Mouse (Mus musculus) layer of hippocampus, adult 11-12 months (tissue): ENCODE data around the gene Lrrc41.
A peak's percentile ranks its signal among the peaks of the same experiment; 100 is the strongest.

Source experiments
- DNase-seq: peaks from one replicate; pipeline ENCODE4 v3.0.0; 2022; ENCODE audit warnings: low spot score

The Lrrc41 gene

DNA sequence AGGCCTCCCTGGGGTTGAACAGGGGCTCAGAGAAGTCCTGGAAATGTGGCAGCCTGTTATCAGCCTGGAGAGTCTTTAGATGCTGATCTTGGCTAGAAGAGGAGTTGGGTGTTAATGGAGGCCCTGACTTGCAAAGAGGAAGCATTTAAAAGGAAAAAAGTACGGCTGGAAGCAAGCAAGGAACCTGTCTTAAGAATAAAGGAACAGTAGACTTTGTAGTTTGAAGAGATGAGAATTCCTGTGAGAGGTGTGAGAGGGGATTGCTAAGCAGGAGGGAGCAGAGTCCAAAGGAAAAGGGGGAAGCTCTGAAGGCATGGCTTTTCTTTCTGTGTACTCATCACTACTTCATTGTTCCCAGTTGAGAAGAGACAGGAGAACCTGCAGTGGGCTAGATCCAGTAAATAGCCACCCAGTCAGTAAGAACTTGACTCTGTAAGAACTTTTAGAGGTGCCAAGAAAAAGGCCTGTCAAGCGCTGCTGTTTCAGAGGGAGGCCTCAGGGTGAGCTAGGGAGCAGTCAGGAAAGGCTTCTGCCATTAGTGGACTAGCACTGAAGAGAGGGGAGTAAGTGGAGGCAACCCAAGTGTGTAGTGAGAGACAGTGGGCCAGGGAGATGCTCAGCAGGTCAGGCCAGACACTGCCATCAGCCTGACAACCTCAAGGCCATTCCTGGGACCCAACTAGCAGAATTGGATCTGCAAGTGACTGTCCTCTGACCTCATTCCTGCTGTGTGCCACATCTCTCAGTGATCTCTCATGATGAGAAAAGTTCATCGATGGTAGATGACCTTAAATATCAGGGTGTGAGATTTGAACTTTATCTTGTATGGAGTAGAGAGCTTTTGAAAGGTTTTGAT lies 2.4 kb downstream of the Lrrc41 start:
- DNase-seq, result no peak

DNA sequence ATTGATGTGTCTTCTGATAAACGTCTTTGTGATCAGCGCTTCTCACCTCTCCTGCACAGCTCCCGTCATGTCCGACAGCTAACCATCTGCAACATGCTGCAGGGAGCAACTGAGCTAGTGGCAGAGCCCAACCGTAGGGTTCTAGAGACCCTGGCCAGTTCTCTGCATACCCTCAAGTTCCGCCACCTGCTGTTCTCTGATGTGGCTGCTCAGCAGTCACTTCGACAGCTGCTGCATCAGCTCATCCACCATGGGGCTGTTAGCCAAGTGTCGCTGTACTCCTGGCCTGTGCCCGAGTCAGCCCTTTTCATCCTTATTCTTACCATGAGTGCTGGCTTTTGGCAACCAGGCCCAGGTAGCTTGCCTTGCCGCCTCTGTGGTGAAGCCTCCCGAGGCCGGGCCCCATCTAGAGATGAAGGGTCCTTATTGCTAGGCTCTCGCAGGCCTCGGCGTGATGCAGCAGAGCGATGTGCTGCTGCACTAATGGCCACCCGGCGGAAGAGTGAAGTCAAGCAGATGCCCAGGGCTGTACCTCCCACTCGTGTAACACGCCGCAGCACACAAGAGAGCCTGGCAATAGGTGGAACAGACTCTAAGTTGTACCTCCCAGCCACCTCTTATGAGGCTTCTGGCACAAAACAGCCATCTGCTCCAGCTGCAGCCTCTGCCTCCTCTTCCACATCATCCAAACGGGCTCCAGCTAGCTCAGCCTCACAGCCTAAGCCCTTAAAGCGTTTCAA lies 13.6 kb downstream of the Lrrc41 start:
- no peak for DNase-seq

DNA sequence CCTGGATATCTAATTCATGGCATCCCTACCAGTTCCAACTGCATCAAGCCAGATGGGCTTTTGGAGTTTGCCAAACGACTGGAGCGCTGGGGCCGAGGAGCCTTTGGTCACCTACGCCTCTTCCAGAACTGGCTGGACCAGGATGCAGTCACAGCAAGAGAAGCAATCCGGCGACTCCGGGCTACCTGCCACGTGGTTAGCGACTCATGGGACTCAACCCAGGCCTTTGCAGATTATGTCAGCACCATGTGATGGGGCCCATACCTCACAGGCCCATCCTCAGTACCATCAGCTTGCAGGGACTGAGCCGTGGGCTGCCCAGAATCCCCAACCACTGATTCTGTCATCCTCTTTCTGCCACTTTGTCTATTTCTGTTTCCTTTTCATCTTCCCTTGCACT lies 21.2 kb downstream of the Lrrc41 start:
- no peak for DNase-seq

DNA sequence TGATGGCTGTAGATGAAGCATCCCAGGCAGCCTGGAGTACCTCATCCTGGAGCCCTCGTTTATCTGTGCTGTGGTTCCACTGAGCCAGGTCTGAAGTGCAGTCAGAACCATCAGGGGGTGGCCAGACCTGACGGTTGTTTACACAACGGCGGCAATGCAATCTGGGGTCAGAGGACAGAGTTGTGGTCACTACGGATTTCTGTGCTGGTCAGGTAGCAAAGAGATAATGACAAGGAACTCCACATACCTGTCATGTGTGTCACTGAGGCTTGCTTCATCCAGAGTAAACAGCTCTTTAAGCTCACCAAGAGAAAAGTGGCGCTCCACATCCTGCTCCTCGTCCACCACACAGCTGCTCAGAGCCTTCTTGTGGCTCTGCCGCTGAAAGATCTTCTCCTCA lies 22.1 kb downstream of the Lrrc41 start:
- DNase-seq, result no peak

DNA sequence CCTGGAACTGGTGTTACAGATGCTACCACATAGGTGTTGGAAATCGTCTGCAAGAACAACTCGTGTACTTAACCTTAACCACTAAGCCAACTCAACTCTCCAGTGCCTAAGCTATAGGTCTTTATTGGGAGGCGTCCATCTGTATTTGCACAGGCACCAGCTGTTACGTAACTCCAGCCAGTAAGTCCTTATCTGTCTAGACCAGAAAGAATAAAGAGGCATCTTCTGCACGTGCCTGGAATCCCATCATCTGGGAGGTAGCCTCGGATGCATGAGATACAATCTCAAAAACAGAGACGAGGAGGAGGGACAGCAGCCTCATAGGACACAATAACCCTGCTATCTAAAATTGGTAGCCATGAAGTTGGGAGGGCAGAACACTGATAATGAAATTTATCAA lies 25.9 kb downstream of the Lrrc41 start:
- DNase-seq, result no peak

DNA sequence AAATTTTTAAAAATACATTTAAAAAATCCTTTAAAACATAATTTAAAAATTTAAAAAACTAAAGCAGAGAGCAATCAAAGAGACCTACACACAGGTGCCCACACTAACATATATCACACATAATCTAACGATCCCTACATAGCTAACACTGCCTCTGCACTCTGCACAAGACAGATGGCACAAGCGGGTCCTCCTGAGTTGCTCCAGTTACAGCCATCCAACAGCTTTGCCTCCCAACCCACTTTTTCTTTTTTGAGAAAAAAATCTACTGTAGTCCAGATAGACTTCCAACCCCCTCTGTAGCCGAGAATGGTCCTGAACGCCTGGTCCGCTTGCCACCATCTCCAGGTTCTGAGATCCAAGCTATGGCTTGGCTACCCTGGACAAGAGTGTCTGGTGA lies 30.2 kb downstream of the Lrrc41 start:
- no peak for DNase-seq

DNA sequence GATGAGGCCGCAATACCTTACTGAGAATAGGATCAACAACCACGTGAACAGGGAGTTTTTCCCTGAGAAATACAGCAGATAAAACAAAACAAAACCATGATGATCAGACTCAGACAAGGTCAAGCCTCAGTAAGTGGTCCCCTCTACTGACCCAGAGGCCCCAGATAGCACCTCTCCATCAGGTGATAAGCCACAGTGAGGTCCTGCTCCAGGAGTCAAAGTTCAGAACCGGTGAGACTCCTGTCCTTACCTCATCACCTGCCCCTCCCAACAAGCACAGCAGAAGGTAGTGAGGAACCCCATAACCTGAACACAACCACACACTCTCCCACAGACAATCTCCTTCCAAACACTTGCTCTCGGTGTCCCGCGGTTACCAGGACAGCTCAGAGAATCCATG lies 35.6 kb downstream of the Lrrc41 start:
- no peak for DNase-seq

DNA sequence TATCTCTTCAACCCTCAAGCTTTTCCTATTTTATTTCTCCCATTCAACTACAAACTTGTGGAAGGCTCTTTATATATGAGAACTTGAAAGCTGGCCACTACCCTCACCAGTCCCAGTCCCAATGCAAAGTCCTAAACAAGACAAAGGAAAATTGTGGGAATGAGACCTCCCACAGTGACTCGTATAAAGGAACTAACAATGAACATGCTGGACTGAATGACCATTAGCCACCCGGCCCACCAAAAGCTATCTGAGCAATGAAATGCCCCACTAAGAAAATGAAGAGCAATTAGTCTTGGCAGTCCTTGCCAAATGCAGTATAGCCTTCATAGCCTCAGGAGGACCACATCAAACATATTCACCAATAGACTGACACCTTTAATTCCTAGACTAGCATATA lies 36.4 kb downstream of the Lrrc41 start:
- no peak for DNase-seq

DNA sequence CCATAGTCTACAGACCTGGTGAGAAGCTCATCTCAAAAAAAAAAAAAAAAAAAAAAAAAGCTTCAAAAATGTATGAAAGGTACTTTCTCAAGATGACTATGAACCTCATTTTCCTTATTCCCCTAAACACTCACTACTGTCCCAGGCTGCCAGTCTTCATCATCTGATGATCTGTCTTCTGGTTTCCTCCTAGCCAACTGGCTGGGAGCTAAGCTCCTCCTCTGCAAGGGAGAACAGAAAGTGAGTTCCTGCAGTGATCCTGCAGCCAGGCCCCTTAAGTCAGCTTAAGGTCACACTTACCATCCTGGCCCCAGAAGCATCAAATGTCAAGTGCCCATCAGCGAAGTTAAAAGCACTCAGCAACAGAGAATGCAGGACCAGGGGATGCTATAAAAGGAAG lies 47.7 kb downstream of the Lrrc41 start:
- DNase-seq, result no peak

DNA sequence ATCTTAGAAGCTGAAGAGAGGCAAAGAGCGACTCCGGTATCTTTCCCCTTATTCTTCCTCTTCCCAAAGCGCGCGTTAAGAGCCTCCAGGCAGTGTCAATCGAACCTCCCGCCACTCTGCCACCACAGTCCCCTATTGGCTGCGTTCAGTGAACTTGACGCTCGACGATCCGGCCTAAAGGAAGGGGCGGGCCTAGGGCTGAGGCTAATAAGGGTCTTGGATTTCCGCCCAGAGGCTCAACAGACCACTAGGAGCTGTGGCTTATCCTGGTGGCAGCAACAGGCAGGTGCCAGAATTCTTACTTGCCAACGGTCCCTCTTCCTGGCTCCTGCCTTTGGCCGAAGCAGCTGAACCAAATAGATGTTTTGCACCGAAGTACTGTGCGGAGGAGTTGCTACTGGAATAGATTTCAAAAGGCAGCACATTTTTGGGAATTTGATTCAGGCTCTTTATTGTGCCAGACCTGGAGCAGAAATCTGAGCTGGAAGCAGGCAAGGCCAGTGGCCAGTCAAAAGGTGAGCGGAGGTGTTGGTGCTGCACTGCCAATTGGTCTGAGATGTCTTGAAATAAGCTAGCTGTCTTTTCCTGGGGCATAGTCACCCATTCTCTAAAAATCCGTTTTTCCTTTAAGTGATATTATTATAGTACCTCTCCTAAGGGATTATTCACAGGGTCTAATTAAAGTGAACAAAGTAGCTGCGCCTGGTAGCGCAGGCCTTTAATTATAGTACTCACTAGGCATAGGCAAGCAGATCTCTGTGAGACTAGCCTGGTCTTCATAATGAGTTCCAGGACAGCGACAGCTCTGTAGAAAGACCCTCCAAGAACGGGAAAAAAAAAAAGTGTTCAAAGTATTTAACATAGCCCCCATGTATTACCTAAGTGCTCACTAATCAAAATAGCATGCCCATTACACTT lies 48.8 kb downstream of the Lrrc41 start, which contains the start of the genes Rad54l and Pomgnt1:
Rad54l (minus strand) TSS at position 89 of the 918 bp plus-strand sequence.
Pomgnt1 (plus strand) TSS at position 239 of the 918 bp plus-strand sequence.
- peak; percentile 77 for DNase-seq

DNA sequence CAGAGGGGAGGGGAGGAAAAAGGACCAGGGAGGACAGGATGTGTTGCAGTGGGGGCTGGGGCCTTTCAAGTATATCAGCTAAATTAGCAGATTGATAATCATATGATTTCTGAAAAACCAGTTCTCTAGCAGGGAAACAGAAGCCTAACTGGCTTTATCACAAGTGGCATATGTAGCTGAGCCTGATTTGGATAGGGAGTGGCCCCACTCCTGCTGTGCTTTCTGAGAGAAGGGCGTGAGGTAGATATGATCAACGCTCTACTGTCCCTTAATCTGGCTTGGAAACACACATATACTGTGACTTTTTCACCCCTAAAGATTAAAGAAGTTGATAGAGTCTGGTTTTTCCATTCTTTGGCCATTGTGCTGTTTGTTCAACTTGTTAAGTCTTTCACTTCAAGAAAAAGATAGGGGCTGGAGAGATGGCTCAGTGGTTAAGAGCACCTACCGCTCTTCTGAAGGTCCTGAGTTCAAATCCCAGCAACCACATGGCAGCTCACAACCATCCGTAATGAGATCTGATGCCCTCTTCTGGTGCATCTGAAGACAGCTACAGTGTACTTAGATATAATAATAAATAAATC lies 50.8 kb downstream of the Lrrc41 start:
- no peak for DNase-seq

DNA sequence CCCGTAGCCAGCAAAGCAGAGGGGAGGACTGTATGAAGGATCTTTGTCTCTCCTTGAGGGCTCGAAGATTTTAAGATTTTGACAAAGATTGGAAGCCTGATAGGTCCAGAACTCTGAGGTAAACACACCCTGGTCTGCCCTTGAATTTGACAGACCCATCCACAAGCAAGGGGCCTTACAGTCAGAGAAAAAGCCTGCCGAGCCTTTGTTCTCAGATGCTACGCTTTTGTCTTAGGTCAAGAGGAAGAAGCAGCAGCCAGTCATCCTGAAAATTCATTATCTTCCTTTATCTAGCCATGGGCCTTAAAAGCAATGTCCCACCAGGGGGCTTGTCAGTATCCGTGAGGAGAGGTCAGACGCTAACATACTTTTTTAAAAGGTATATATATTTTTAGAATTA lies 52.9 kb downstream of the Lrrc41 start:
- DNase-seq, result no peak

DNA sequence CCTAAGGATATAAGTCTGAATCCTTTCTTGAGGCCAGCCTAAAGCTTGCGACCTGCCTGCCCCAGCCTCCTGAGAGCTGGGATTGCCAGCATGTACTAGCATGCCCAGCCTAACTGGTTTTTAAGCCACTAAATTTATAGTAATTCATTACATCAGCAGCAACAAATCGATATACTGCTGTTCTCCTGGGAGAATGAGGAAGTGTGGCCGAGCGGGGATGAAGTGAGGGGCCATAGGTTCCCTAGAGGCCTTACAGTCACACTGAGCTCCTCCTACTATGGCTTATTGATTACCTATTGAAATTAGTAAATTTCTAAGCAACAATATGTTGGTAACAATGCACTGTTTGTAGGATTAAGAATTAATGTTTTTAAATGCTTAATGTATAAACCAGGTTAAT lies 58.1 kb downstream of the Lrrc41 start:
- no peak for DNase-seq

DNA sequence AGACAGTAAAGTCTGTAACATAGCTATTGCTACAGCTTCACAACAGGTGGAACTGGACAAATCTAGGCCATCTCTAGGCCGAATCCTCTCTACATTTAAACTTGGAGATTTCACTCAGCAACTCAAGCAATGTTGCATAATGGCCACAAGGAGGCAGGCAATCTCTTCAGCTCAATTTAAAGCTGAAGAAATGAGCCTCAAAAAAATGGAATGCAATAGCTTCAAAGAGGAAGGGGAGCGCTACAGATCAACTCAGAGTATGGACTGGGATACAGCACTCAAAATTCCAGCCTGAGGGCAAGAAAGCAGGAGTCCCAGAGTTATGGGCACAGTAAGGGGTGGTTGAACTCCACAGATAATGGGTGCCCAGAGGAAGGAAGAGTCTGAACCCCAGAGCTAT lies 59.9 kb downstream of the Lrrc41 start:
- no peak for DNase-seq

DNA sequence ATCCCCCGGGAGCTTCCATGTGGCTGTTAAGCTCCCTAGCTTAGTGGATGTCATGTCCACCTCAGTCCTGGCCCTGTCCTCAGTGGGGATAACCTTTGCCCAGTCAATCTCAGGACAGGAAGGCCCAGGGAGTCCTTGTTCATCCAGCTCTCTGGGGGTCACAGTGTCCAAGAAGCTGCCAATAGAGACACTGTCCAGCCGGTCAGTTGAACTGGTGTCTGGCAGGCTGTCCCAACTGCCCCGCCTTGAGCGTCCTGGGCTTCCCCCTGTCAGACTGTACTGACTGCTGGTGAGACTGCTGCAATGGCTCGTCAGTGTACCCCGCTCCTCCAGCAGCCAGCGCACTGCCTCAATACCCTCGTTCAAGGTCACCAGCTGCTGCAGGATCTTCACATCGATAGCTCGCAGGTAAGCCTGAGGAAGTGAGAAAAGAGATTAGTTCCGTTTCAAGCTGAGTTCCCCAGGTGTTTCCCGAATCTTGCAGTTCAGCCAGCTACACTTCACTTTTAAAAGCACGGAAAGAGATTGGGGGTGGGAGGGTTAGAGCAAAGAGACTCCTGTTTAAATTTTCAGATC lies 62.4 kb downstream of the Lrrc41 start:
- DNase-seq, result no peak

DNA sequence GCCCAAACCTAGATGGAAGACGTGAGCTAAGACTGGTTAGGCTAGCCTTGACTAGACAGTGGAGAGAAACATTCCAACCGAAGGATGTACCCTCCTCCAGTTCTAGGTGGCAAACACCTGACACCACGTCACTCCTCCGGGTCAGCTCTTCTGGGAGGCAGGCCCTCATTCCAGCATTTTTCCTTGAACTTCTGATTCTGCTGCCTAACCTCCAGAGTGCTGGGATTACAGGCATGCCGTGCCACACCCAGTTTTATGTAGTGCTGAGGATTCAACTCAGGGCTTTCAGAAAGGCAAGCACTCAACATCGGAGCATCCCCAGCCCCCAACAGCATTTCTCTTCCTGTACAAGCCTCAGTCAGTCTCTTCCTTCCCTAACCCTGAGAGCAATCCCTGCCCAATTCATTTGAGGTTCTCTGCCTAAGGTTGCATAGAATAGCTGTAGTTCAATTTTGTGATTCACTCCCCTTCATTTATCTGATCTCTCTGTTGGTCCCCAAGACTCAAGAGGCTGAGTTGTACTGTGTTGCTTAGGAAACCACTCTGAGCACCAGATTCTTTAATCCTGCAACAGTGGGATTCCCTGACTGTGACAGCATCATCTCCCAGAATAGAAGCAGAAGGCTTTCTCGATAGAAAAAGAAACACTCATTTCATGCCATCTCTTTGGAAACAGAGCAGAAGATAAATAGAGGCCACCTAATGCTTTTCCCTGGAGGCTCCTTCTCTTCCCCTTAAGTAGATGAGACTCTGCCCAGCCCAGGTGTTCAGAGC lies 65.9 kb downstream of the Lrrc41 start:
- DNase-seq, result no peak

DNA sequence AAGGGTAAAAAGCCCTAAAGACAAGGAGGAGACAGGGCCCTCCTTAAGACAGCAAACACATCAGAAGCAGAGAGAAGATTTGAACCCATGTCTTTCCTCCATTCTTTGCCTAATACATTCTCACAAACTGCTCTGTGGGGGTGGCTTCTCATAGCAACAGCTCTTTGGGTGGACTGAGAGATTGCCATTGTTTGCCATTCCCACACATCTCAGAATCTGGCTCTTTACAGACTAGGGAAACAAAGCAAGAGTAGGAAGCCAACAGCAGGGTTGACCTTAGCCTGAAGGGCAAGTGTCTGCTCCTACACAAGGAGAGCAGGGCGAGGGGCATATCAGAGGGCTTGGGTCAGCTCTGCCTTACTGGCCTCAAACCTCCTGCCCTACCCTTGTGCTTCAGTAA lies 66.7 kb downstream of the Lrrc41 start:
- DNase-seq, result no peak

DNA sequence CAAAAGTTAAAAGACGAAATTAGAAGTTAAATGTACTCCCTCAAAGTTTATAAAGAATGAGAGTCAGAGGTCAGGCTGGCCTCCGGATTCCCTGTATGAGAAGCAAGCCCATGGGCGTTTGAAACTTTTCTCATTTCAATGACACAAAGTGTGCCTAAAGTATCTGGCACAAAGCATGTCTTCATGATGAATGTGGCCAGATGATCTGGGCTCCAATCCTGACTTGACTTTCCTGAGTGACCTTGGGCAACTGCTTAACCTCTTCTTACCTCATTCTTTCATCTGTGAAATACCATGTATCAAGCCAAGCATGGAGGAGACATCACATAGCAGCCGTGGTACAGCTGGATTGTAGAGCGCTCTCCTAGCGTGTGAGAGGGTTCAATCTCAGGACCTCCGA lies 67.2 kb downstream of the Lrrc41 start:
- DNase-seq, result no peak

DNA sequence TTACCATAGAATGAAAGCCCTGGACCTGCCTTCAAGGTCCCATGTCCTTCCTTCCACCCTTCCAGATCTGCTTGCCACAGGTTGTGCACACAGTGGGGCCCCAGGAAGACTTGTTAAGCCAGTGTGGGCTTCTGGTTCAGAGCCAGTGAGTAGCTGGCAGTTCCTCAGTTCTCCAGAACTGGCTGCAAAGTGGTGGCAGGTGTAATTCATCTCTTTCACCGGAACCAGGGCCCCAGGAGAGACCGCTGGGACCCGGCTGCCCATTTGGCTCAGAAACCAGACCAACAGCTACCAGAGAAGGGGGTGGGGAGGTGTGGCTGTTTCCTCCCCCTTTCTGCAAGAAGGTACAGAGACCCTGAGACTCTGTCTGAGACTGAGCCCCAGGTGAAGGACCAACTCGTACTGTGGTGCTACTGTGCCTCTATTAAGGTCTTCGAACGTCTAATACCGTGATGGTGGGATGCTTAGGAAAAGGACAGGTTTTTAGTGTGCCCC lies 68.3 kb downstream of the Lrrc41 start:
- no peak for DNase-seq

DNA sequence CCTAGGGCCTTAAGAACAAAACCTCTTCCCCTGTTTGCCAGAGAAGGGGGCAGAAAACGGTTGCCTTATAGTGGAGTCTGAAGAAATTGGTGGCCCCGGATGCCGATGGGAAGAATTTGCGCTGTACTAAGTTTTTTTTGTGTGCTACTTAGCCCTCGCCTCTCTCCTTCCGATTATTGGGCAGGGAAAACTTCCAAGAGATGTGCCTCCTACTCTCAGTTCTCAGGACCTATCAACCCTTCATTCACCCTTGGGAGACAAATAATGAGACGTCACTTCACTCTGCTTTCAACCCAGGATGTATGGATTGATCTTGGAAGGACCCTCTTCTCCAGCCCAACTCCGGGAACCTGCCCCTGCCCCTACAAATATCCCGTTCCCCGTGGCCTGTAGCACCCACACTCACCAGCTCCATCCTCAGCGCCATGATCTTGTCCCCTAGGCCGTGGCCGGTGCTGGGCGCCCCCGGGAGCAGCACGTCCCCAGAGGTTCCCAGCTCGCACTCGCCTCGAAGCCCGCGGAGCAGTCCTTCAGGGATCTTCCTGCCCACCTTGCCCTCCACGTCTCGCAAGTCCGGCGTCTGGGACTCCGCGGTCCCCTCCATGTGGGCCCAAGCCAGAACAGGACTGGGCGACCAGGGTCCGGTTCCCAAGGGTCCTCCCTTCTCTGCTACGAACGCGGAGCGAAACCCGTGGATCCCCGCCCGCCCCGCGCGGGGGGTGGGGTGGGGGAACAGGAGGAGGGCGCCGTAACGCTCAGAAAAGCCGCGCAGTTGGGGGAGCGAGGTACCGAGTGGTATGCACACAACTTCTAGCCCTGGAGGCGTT lies 69.0 kb downstream of the Lrrc41 start:
- DNase-seq, result peak; percentile 63
